Mouse (Mus musculus) large intestine, adult 2 months (tissue): ENCODE results near the gene Pld4. TPM values are rescaled to one million over a fixed set of nuclear protein-coding genes. Genes with fewer than 3 reads are reported as not detected.

Experiments used
- DNase-seq: peaks from one replicate; pipeline ENCODE4 v3.0.0-alpha.2; 2012; ENCODE audit warnings: low read depth, low spot score
- WGBS: fragments of 180-500 bp; shearing (Covaris S2); methylation state at CpG from one replicate; pipeline ENCODE4 v1.1.7; 2018; 5-methylcytosine and 5-hydroxymethylcytosine counted together
- polyA plus RNA-seq: library from polyadenylated mRNA; depleted of rRNA; stranded (reverse); fragments of >200 nt; gene quantifications from 2 replicates; pipeline ENCODE4 v1.2.3, GENCODE M21; 2012

Pld4 gene
- polyA plus RNA-seq, 1 experiment, result 39.4 TPM

DNA sequence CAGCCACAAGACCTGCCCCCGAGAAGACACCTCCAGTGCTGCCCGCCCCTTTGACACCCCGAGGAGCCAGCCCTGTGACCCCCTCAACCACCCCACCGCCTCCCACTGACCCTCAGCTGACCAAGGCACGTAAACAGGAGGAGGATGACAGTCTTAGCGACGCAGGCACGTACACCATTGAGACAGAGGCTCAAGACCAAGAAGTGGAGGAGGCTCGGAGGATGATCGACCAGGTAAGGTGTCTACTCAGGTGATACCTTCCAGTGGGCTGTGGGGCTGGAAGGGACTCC lies 23.9 kb upstream of the Pld4 start:
- no peak for DNase-seq
- 91% methylated on average over 10 of the region's 10 CpGs for WGBS

DNA sequence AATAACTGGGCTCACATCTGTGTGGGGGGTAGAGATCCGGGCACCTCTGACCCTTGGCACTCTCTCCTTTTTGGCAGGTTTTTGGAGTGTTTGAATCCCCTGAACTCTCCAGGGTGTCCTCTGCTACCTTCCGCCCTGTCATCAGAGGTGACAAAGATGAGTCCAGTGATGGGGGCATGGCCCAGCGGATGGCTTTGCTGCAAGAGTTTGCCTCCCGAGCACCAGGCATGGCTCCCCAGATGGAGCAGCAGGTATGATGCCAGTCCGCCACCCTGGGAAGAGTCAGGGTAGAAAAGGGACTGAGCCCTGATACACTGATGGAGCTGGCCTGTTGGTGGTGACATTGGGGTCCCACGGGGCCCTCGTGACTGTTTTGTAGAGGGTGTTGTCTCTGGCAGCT lies 23.4 kb upstream of the Pld4 start:
- DNase-seq, result no peak
- WGBS, result 93% methylated on average over 7 of the region's 7 CpGs

DNA sequence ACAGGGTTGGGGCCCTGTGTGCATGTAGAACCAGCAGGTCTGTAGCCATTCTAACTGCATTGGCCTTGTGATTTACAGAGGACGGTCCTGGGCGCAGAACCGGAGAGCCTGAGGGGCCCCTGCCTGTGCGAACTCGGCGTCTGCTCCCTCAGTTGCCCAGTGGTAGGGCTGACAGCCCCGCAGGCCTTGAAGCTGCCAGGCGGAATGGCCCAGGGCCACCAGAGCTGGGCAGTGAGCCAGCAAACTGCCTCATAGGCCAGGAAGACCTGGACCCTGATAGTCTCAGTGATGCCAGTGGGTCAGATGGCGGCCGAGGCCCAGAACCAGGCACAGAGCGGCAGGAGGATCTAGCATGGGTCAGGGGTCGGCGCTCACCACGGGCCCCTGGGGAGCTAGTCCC lies 22.7 kb upstream of the Pld4 start:
- 89% methylated on average over 14 of the region's 14 CpGs for WGBS
- DNase-seq, result no peak

DNA sequence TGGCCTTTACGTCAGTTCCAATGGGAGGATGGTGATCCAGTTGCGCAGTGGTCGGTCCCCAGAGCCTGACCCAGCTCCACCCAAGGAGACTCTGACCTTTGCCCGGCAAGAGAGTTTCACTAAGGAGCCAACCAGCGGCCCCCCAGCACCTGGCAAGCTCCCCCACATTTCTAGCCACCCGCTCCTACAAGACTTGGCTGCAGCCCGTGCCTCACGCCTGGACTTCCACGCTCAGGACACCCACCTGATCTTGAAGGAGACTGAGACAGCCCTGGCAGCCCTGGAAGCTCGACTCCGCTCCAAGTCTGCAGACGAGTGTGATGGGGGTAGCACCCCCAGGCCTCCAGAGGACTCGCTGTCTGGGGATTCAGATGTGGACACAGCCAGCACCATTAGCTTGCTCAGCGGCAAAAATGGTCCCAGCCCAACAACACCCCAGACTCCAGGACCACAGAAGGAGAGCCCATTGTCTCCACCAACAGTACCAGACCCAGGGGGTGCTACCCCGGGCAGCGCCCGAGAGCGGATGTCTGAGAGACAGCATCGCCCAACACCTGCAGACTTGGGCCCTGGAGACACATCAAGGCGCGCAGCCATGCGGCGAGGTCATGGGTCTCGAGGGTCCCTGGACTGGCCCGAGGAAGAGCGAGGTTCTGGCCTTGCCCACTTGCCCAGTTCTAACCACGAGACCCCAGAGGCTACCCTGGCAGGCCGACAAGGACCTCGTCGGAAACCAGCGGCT lies 22.0 kb upstream of the Pld4 start:
- 92% methylated on average over 31 of the region's 31 CpGs for WGBS
- DNase-seq, result no peak

- DNase-seq, result no peak
- 92% methylated on average over 24 of the region's 24 CpGs for WGBS
Observed at GRCm38 (mm10) chr12:112739023-112739568, 21.4 kb upstream of the Pld4 start.

DNA sequence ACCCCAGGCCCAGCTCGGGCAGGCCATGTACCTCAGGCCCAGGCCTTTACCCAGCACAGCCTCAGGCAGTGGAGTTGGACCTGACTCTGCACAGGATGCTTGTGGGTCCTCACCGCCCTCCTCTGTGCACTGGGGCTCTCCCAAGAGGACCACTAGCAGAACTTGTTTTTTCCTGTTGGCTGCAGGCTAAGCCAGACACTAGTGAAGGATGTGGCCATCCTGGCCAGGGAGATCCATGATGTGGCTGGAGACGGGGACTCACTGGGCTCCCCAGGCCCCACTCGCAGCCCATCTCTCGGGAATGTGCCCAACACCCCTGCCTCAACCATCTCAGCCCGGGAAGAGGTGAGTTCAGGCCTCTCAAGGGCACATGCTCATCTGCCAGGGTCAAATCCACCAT lies 17.7 kb upstream of the Pld4 start:
- no peak for DNase-seq

GRCm38 (mm10) chr12:112743168-112743975 lies 17.1 kb upstream of the Pld4 start:
- WGBS, result 23% methylated on average over 25 of the region's 25 CpGs

More for the DNA sequence above, 17.7 kb upstream of the Pld4 start:
- WGBS, result 54% methylated on average over 6 of the region's 6 CpGs

DNA sequence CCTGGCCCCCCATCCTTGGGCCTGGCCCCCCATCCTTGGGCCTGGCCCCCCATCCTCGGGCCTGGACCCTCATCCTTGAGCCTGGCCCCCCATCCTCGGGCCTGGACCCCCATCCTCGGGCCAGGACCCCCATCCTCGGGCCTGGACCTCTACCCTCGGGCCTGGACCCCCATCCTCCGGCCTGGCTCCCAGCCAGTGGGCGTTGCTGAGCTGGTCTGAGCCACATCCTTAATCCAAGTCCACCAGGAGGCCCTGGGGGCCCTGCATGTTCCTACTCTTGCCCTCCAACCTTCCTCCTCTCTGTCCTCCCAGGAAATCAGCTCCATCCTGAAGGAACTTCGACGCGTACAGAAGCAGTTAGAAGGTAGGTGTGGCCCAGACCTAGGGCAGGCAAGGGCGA lies 16.2 kb upstream of the Pld4 start:
- no peak for DNase-seq

More at GRCm38 (mm10) chr12:112743168-112743975, 17.1 kb upstream of the Pld4 start:
- no peak for DNase-seq

GRCm38 (mm10) chr12:112744891-112745580 lies 15.4 kb upstream of the Pld4 start:
- DNase-seq, result no peak
- 87% methylated on average over 10 of the region's 10 CpGs for WGBS

More for the DNA sequence above, 16.2 kb upstream of the Pld4 start:
- WGBS, result 85% methylated on average over 11 of the region's 11 CpGs

DNA sequence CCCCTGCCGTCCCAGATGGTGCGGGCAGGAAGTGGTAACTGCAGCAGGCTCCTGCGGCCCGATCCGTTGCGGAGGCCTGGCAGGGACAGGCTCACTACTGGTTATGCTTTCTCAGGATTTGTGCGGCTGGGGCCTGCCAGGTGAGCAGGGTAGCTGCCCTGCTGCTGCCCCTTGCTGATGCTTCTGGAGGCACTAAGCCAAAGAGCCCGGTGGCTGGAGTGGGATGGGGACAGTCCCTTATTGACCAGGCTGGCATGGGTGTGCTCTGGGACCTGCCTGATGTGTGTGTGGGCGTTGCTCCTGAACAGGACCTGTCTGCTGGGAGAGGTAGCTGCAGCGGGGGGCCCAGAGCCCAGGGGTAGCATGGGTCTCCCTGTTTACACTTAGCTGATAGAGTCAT lies 14.7 kb upstream of the Pld4 start:
- DNase-seq, result no peak
- 88% methylated on average over 10 of the region's 10 CpGs for WGBS

- 87% methylated on average over 4 of the region's 4 CpGs for WGBS
- DNase-seq, result no peak
Observed at GRCm38 (mm10) chr12:112746461-112746807, 14.0 kb upstream of the Pld4 start.

GRCm38 (mm10) chr12:112746808-112747605 lies 13.4 kb upstream of the Pld4 start:
- DNase-seq, result no peak
- 44% methylated on average over 10 of the region's 10 CpGs for WGBS

- DNase-seq, result no peak
- 77% methylated on average over 8 of the region's 8 CpGs for WGBS
Observed at GRCm38 (mm10) chr12:112747606-112747970, 12.9 kb upstream of the Pld4 start.

GRCm38 (mm10) chr12:112750976-112751375 lies 9.5 kb upstream of the Pld4 start:
- 82% methylated on average over 12 of the region's 12 CpGs for WGBS
- no peak for DNase-seq

DNA sequence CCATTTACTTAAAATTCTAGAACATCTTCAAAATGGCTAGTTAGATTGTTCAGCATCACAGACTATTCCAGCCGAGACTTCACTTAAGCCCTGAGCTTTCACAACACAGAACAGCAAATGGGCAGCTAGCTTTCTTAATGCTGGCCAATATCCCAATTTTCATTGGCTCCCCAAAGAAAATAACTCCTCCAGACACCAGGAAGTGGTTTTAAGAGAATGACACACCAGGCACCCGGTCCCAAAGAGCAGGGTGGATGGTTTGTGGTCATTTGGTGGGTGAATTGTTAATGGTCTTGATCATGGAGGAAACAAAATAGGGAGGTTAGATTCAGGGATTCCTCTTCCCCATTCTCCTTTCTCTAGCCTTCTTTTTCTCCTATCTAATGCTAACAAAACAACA lies 8.1 kb upstream of the Pld4 start:
- WGBS, result 25% methylated on average over 2 of the region's 2 CpGs
- no peak for DNase-seq

DNA sequence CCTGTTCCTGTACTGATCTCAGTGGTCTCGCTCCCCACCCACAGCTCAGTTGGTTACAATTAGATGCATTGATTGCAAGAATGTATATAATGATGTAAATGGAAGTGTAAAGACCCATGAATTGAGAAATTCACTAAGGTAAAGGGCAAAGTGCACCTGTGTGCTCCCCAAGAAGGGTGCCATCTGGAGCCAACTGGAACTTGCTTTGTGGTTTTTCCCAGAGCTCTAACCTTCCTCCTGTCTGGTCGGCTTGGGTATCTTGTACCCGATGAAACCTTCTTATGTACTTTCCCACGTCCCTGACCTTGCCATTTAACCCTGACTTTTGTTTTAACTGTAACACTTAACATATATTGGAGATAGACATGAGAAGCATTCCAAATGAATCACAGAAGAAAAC lies 4.6 kb upstream of the Pld4 start:
- DNase-seq, result no peak
- 40% methylated on average over 4 of the region's 4 CpGs for WGBS

GRCm38 (mm10) chr12:112757896-112758295 lies 2.6 kb upstream of the Pld4 start:
- 83% methylated on average over 5 of the region's 5 CpGs for WGBS
- no peak for DNase-seq

DNA sequence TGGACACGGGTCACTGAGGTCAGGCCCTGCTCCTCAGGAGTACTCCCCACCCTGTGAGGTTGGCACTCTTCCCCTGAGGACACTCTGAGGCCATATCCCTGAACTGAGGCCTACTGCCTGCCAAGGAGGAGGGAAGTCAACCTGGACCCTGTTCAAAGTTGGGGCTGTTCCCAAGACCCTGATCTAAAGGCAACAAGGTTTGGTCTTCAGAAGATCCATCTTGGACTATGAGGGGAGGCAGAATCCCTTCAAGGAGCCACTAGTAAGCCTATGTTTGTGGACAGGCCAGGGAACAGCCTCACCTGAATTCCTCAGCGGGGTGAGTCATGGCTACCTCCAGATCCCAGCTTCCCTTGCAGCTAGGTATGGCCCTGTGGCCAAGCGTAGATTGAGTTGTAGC lies 984 bp upstream of the Pld4 start:
- WGBS, result 90% methylated on average over 3 of the region's 3 CpGs

GRCm38 (mm10) chr12:112761411-112761810 lies 956 bp downstream of the Pld4 start:
- DNase-seq, result no peak
- WGBS, result 89% methylated on average over 4 of the region's 4 CpGs

More for the DNA sequence above, 984 bp upstream of the Pld4 start:
- DNase-seq, result no peak

- DNase-seq, result no peak
- 80% methylated on average over 3 of the region's 3 CpGs for WGBS
Observed at GRCm38 (mm10) chr12:112762018-112762417, 1.6 kb downstream of the Pld4 start.
